Mouse (Mus musculus) cerebellum, postnatal 4 days (tissue): ENCODE results near the gene Ptprd.
A peak's percentile ranks its signal among the peaks of the same experiment; 100 is the strongest.

Experiments
- DNase-seq, 2 experiments: peaks; one replicate each; pipeline ENCODE4 v3.0.0; 2022; ENCODE audit warnings: low spot score in 2 of 2, mixed read lengths in 1 of 2

The Ptprd gene

DNA sequence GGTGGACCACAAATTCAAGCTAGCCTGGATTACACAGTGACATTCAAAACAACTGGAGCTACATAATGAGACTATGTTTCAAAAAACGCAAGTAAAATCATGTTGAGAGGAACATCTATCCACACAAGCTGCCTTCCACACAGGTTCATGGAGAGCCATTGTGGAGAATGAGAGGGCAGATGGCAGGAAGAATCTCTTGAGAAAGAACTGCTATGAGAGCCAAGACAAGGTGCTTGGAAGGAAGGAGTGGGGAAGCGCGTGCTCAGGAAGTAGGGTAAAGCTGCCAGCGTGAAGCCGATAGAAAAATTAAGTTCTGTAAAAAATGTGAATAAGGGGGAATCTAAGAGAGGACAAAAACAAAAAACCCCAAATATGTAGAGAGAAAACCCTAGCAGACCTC is 1808.5 kb downstream of the Ptprd start:
- DNase-seq, result no peak

GRCm38 (mm10) chr4:76387887-76388286 is 1823.9 kb downstream of the Ptprd start:
- DNase-seq, result no peak

GRCm38 (mm10) chr4:76386978-76387824 is 1824.6 kb downstream of the Ptprd start:
- no peak for DNase-seq

DNA sequence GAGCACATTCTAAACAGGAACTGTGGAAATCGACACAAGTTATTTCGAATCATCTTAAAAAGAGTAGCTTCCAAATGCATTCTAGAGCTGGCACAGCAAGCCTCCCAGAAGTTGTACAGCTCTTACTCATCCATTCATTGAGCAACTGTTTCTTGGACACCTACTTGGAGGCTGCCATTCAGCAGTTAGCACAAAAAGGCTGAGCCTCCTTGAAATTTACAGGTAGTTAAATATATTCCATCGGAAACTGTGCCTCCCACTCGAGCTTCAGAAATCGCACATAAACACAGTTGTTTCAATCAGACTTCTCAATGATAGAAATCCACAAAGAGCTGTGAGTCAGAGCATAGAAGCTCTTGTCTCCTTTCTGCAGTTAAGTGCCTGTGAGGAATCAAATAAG is 1825.9 kb downstream of the Ptprd start:
- DNase-seq, result no peak

DNA sequence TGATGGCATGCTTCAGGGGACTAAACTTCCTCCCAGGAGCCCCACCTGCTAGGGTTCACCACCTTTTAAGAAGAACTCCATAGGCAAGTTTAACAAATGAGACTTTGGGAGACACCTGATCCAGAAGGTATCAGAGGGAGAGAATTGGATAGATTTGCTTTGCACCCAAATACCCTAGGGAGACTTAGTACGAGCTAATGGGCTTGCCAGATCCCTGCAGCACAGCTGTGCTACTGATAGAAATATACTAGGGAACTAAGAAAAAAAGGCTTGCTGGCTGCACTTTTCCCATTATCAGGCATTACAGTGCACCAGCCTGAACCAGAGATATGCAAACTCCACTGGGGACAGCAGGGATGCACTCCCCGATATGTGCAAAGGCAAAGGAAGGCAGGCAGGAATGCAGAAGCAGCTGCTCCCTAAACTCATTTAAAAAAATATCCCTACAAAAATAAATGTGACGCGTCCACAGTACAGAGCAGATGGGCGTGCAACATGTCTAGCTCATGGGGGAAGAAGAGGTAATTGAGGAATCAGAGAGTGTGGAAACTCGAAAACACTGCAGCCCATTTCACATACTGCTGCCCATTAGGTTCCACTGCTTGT is 1831.3 kb downstream of the Ptprd start:
- DNase-seq, result no peak

- DNase-seq, result no peak
These were observed 1841.5 kb downstream of the Ptprd start for GRCm38 (mm10) chr4:76370041-76370880.

GRCm38 (mm10) chr4:76369101-76369500 is 1842.7 kb downstream of the Ptprd start:
- DNase-seq, result no peak

DNA sequence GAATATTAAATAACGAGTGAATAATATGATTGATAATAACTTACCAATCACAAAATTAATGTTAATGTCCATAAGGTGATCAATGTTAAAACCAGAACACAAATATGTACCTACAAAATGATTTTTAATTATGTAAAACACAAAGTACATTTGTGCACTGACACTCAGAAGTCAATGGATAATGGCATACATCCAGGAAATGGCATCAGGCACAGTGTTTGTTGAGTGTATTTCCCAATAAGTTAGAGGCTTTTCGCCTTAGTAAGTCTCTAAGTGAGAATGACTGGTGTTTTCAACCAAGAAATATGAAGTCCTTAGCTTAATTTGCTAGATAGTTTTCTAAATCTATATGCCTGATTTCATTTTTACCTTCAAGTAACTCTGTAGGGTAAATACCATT is 1843.5 kb downstream of the Ptprd start:
- no peak for DNase-seq

- DNase-seq, result no peak
These were observed 1844.5 kb downstream of the Ptprd start for GRCm38 (mm10) chr4:76367285-76367684.

DNA sequence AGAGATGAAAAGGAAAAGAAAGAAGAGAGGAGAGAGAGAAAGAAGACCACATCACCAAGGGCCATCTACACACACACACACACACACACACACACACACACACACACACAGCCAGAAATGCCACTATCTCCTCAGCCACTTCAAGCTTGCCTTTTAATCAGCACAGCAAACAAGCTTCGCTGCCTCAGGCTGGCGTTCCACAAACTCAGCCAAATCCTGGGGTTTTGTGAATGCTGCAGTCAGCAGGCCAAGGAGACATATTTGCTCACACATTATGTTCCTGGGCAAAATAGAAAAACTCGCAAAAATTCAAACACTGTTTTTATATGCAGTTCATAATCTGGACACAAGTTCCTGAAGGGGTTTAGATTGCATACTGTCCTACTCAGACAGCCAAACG is 1845.9 kb downstream of the Ptprd start:
- peak in 1 of 2 experiments; percentile 47 for DNase-seq

DNA sequence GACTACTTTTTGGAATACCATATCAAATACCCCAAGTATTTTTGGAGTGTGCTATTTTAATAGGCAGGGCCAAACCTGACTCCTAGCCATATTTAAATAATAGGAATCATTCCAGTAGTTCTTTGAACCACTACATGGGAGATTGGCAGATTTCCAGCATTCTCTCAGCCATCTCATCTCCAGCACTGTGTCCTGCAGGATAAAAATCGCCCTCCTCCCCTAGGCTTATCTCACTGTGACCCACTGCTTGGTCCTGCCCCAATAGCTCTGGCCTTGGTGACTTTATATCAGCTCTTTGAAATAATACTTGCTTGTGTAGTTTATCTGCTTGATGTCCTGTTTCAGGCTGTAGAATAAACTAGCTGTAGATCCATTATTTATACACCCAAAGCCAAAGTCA is 1850.2 kb downstream of the Ptprd start:
- DNase-seq, result no peak

DNA sequence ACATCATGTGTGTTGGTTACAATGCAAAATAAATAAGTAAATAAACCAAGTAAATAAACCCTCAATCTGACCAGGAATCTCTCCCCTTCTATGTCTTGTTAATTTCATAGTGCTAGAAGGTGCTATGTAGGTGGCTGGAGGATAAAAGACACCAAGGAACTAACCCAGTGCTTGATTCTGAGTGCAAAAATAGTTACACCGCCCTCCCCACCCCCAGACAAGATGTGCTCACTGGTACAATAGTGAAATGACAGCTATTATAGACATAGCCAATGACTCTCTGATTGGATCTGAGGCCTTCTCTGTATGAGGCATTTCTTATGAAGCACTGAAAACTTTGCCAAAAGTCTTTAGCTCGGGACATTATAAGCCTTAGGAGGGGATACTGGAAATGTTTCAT is 1857.6 kb downstream of the Ptprd start:
- no peak for DNase-seq

DNA sequence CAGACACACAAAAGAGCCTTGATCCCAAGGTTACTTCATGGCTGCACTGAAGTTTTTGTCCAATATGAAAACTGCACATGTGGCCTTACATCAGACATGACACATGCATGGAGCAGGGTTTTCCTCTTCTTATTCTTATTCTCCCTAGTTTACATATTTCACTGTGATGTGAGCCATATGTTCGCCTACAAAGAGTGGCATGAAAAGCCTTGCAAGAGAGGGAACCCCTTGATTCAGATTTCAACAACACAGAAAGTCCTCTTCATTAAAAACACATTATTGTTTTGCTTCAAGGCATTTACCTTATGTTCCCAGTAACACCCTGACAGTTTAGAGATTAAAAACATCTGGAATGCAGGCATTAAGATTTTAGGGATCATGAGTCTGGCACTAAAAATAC is 1859.3 kb downstream of the Ptprd start:
- DNase-seq, result no peak

- DNase-seq, result no peak
These were observed 1860.4 kb downstream of the Ptprd start for GRCm38 (mm10) chr4:76351201-76351979.

GRCm38 (mm10) chr4:76350241-76350962 is 1861.4 kb downstream of the Ptprd start:
- no peak for DNase-seq

- DNase-seq, result no peak
These were observed 1867.7 kb downstream of the Ptprd start for GRCm38 (mm10) chr4:76344059-76344458.

DNA sequence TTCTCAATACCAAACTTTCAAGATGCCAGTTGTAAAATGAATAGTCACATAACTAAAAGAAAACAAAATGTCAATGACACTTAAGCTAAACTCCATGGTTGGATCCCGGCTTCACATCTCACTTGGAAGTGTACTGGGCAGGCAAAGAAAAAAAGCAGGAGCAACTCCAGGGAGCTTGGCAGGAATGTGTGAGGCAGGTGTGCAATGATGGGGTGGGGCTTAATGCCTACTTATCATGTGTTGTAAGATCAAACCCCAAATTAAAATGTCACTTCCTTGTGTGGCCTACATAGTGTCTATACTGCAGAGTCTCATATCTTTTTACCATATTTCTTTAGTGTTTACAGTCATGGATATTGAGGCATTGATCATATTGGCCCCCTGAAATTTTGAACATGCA is 1873.8 kb downstream of the Ptprd start:
- no peak for DNase-seq

GRCm38 (mm10) chr4:76327346-76327745 is 1884.4 kb downstream of the Ptprd start:
- DNase-seq, result peak in 1 of 2 experiments; percentile 60

DNA sequence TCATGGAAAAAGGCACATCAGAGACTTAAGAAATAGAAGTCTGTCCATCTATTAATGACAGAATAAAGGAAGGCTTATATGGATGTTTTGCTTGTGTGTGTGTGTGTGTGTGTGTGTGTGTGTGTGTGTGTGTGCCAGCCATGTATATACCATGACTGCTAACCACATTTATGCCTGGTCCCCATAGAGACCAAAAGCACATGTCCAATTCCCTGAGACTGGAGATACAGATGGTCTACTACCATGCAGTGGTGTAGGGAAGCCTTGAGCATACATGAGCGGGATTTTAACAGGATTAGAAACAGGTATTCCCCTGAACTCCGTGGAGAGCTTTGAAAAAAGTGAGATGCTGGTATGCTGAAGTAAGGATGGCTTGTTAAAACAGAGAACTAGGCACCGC is 1886.1 kb downstream of the Ptprd start:
- DNase-seq, result no peak

- peak; percentile 25 to 35 for DNase-seq
These were observed 1886.8 kb downstream of the Ptprd start for GRCm38 (mm10) chr4:76324928-76325327.

DNA sequence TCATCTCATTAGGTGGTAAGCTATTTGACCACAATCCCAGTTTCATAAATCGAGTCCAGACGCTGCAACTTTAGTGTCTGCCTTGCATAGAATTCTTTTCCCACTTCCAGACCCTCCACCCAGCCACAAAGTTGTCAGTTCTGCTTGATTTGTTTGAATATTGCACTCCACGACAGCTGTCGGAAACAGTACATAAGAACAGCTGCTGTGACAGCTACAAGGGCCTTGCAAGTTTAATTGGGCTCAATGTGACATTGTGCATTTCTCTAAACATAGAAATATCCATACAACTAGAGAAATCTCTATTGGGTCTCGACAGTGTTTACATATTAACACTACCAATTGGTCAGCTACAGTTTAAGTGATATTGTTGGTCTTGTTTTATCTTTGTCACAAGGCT is 1887.3 kb downstream of the Ptprd start:
- DNase-seq, result no peak
